Mouse (Mus musculus): Measurements from ENCODE around the gene Csrp3.

Csrp3 gene

DNA sequence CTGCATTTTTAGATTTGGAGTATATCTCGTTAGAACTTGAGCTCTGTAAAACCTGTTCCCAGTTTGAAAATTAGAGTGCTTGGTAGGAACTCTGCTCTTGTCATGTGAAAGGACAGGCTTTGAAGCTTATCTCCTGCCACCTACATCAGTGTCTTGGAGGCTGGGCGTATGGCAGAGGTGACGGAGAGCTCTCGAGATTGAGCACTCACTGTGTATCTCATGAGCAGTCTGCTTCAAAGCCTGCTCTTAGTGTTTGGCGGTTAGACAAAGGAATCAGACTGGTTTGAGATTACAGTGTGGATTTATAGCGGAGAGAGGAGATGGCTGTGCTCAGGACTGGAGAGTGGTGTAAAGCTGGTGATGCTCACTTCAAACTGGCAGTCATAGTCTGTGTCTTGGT is 22.7 kb downstream of the Csrp3 start:
- no peak for DNase-seq

DNA sequence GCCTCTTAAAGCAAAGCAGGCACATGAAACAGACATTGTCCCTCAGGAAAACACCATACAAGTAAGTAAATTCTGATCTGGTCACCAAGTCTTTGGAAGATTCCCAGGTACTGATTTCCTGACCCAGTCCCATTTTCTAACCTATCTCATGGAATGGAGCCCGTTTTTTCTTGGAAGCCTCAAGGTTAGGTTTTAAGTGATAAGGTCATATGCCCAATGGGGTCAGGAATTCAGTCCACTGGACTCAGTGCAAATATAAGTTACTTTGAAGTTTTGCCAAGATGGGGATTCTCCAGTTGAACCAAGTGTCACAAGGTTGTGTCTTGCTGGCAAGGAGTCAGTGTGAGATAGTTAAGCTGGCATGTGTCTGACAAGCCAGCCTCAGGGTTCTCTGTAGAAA is 23.2 kb downstream of the Csrp3 start:
- DNase-seq: no peak

DNA sequence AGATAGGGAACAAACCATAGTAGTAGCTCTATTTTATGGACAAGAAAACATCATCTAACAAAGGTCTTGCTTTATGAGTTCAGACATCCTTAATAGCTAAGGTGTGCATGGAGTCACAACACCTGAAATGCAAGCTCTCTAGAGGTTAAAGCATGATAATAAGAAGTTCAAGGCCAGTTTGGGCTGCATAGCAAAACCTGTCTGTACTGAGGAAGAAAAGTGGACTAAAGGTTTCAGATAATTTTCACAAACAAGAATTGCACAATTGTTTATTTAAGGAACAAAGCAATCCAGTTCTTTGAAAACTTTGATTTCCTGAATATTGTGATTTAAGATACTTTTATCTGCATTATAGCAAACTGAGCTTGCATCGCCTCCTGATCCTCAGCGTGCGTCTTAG is 24.2 kb downstream of the Csrp3 start:
- DNase-seq: no peak

DNA sequence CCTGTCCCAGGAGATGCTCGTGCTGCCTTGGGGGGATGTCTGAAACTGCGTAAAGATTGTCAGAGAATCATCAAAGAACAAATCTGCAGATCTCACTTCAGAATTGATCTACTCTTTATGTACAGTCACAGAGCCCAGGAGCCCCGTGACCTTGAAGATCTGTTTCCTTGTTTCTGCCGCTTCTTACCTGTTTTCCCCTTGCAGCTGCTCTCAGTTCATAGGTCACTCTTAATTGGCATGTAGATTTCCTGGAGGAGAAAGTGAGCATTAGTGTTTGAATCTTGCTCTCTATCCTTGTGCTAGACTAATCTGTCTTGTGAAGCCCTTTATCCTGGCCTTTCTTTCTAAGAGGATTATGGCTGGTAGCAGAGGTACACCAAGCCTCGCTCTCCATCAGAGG is 26.2 kb downstream of the Csrp3 start:
- no peak for DNase-seq

DNA sequence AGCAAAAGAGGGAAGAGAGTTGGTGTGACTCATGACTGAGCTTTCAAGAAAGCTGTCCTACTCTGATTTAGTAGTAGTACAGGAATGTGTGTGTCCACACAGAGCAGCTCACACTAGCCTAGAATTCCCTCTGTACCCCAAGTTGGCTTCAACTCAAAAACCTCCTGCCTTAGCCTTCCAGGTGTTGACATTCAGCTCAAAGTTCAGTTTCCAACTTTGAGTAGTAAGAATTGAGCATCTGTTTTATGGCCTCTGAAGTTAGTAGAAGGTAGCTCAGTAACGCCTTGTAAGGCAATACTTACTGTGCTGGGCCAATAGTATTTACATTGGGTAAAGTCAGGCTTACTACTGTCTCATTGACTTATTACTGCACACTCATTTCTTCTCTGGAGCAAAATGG is 34.2 kb downstream of the Csrp3 start:
- DNase-seq: no peak

DNA sequence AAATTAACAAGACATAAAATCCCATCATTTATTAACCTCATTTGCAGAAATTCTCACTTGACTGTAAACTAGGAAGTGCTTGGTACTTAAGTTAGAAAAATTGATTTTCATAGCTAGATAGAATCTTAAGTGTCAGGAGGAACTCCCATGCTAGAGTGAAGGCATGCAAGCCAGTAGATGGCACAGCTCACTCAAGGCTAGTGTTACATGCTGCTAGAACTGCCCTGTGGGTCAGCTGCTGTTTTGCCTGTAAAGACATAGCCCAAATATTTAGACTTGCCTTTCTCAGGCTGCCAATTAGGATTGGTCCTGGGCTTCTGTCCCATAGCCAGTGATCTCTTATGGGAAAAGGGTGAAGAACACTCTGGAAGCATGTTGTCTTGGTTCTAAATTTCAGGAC is 35.5 kb downstream of the Csrp3 start:
- DNase-seq: no peak

DNA sequence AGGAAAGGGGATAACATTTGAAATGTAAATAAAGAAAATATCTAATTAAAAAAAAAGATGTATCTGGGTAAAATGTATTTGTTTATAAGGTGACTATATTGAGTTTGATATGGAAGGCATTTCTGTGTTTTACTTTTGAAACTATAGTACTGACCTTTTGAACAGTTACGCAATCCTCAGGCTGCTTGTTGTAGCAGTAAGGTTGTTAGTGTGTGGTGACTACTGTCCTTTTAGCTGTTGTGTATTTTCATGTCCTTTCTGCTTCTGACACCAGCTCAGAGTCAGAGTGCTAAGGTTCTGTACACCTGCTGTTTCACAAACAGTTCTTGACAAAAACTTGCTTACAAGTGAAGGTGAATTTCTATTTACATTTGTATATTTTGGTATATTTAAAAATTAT is 37.2 kb downstream of the Csrp3 start:
- no peak for DNase-seq

DNA sequence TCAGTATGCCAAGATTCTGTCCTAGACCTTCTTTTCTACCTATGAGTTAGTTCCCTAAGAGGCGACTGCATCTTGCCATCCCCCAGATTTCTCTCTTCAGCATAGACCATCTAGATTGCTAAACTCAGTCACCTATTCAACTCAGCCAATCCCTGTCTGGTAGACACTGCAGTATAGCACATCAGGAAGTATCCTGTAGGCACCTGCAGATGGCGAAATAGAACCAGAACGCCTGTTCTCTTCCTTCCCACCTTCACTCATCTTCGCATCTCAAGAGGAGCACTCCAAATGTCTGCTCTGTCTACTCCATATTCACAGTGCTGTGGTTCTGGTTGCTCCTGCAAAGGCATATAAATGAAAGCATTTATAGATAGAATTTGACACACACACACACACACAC is 41.2 kb downstream of the Csrp3 start:
- no peak for DNase-seq

DNA sequence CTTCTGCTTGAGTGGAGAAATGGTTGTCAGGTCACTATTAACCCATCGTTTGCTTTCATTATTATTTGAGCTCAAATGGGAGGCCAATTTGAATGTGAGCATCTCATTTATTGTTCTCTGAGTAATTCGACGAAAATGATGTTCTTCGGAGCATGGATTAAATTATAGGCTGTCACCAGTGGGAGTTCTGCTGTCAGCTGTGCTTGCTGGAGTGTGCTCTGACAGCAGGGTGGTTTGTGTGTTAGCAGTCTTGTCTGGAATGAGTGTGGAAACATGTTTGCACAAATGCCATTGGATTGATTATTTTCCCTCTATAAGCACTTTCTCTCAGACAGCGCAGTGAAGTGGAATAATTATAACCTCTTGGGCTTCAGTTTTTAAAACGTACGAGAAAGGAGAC is 44.5 kb downstream of the Csrp3 start:
- no peak for DNase-seq

DNA sequence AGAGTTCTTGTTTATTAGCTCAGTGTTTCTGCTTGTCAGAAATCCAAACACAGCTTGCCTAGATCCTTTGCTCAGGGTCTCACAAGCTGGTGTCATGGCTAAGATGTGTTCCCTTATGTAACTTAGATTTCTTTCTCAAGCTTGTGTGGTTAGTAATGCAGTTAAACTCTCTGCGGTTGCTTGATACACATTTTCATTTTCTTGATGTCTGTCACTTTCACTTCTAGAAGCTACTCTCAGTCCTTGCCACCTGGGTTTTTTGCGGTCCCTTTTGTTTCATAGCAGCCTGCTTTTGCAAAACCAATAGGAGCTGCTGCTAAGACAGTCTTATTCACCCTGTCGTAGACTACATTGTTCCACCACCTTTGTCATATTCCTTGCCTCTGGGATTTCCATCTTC is 52.7 kb downstream of the Csrp3 start:
- no peak for DNase-seq

DNA sequence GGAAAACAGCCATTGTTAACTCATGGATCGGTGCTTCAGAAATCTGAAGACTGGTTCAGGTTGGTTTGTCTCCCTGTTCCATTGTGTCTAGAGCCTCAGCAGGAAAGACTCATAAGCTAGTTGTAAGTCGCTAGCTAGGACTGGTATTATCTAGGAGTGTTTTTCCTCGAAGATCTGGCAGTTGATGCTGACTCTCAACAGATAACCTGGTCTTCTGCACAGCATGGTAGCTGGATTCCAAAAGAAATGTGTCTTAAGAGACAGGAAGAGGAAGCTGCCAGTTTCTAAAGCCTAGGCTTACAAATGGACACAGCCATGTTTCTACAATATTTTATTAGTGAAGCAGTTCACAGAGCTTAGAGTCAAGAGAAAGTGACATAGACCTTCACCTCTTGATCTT is 56.4 kb downstream of the Csrp3 start:
- no peak for DNase-seq

DNA sequence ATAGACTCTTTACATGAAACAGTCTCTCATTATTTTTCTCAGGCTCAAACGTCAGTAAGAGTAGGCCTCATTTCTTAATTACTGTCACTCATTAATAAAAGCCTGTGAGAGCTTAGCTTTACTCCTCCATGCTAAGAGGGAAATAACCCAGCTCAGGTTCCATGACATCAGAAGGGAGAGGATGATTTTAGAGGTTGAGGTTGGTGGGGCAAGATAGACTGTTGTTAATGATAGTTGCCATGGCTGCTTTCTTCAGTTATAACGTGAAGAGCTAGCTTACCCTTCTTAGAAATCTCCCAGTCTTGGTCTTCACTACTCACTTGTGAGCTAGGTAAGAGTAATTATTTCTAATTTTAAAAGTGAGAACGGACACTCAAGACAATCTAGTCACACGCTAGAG is 57.7 kb downstream of the Csrp3 start:
- no peak for DNase-seq

DNA sequence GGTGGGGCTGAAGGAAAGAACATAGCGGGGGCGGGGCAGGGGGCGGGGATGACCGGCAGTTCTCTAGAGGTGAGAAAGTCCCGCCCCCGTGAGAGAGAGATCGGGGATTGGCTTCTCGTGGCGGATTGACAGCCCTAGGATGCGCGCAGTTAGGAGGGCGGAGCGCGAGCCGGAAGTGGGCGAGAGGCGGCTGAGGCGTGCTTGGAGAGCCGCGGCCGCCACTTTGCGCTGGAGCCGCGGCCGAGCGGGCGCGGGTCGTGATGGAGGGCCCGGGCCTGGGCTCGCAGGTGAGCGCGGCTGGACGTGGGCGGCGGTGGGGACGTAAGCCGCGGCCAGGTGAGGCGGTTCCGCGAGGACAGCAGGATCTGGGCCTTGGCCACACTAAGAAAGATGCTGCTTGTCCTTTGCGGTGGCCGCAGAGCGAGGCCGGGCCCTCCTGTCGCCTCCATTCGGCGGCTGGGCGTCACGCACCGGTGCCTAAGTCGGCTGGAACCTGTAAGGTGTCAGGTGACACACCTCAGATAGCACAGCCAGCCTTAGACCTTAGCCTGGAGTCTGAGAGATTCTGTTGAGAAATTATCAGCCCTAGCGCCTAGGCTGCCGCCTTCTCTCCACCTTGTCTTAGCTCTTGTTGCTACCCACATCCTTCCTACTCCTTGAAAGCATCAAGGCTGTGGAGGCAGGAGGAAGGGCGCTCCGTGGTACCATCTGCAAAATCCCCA is 58.8 kb downstream of the Csrp3 start, which contains the start of gene Zdhhc13:
Gene Zdhhc13 (plus strand): TSS at position 153 of the 722 bp plus-strand sequence.
- DNase-seq: peak; percentile 93

DNA sequence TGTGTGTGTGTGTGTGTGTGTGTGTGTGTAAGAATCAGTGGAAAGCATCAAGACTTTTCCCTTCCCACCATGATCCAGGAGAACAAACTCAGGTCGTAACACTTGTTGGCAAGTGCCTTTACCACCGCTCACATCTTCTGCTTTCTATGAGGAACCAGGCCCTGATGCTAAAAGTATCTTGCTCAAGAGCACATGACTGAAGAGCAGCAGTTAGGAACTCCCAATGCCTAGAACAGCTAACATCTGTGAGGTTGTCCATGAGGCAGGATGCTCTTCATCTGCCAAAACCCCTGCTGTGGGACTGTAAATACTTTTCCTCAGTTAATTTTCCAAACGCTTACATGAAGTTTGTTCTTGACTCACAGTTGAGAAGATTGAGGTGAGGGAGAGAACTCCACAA is 59.5 kb downstream of the Csrp3 start:
- no peak for DNase-seq

DNA sequence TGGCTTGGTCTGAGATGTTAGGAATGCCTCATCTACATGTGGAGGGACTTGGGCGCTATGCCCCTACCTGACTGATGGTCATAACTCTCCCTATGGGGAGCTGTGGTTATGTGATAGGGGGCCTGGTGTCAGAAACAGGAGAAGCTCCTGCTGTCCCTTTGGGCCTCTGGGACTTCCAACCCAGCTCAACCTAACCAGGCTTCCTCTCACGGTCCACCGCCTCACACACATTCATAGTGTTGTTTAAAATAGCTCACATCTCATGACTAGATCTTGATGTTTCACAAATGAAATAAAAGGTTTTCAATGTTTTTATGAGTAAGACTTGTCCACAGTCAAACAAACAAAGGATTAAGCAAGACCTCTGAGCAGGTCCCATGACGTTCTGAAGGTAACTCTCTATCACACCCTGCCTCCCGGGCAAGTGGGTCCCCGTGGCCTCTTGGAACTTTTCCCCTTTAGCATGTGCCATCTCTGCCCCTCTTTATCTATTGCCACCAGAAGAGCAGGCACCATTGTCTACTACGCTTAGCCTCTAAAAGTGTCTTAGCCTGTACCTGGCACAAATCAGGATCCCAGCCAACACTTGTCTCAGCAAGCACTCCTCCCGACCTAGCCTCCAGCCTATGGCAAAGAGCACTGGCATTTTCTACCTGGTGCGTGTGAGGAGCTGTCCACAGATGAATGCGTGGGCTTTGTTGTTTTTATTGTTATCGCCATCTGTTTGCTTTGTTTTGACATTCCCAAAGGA is 62.9 kb downstream of the Csrp3 start:
- DNase-seq: peak; percentile 11 to 21

DNA sequence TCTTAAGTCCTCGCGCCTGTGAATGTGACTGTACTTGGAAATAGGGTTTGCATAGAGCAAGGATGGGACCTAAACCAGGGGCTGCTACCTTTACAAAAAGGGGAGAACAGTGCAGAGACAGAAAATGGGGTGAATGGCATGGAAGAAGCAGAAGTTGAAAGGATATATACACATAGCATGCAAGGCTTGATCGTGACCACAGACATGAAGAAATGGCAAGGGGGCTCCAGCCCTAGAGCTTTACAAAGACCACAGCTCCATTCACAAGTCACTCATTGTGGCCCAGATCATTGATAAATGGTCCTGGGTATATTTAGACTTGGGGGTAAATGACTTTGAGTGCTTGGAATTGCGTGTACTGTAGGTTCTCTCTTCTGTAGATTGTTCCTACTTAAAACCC is 65.4 kb downstream of the Csrp3 start:
- no peak for DNase-seq

Data from cerebellum, postnatal 36 days (tissue).